Mouse (Mus musculus) CD8-positive naive resting alpha-beta T cell, adult 2 months (primary cell): Measurements from ENCODE around the gene H2-T23.

Source experiments
- DNase-seq, 2 experiments: peaks; one replicate each; pipeline ENCODE4 v3.0.0; 2022; ENCODE audit warnings: low read depth in 2 of 2, low spot score in 2 of 2

Gene H2-T23

GRCm38 (mm10) chr17:35994175-35994878, 38.3 kb downstream of the H2-T23 start:
- peak; percentile 37 to 57 for DNase-seq

- DNase-seq = peak; percentile 81 to 84
These were observed 39.0 kb downstream of the H2-T23 start for GRCm38 (mm10) chr17:35993675-35994074.

DNA sequence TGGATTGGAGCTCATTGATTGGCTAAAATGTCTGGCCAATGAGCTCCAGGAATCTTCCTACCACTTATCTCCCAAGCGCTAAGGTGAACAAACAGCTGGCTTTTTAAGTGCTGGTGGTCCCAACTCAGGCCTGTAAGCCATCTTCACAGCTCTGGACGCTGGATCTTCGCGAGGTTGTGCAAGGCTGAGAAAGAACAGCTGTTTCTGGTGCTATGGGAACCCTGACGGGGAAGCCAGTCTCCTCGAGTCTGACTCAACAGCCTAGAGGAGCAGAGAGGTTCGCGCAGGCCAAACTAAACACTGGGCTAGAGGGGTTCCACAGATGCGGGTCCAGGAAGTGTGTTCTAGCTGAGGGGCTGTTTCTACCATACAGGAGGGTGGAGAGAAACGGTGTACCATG, 40.9 kb downstream of the H2-T23 start:
- DNase-seq = no peak

DNA sequence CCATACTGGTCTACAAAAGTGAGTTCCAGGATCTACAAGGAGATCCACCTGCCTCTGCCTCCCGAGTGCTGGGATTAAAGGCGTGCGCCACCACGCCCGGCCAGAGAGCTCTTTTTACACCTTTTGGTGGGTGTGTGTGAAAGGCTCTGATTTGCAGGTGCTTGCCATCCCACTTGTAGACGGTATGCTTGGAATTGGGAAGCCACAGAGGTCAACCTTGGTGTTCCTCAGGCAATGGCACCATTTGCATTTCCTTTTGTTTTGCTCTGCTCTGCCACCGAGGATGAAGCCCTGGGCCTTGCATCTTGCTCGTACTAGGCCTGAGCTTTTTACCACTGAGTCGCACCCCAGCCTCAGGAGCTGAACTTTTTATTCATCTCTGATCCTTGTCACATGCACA, 50.9 kb downstream of the H2-T23 start:
- no peak for DNase-seq

DNA sequence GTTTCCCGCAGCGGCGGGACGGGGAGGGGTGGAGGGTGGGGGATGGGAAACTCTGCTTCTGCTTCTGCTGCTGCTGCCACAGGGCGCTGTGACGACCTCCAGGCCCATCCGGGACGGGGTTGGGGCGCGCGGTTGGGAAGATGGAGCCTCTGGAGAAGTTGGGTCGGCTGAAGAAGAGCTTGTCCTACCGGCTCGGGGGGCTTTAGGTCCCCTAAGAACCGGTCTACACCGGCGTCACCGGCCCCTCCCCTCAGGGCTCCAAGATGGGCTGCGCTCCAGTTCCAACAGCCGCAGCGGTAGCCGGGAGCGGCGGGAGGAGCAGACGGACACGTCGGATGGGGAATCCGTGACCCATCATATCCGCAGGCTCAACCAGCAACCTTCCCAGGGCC, 52.3 kb downstream of the H2-T23 start:
- peak in 1 of 2 experiments; percentile 43 for DNase-seq
